Mouse (Mus musculus): ENCODE results near the gene Olfr56. TPM values are rescaled to one million over a fixed set of nuclear protein-coding genes. Genes with fewer than 3 reads are reported as not detected.
"Not testable (repeated sequence)": the region's sequence is repeated elsewhere in the genome, so short reads cannot be mapped to it uniquely, and the experiment has no call there.

Gene Olfr56
- not detected for total RNA-seq (2021)

GRCm38 (mm10) chr11:48978240-48978939 lies at the start of gene Olfr56:
Gene Olfr56 (plus strand): TSS chr11:48978889.
- not testable (repeated sequence) for DNase-seq

GRCm38 (mm10) chr11:48933422-48933821 lies 45.3 kb upstream of the Olfr56 start:
- not testable (repeated sequence) for DNase-seq

- not testable (repeated sequence) for DNase-seq
Observed at GRCm38 (mm10) chr11:48933923-48934322, 44.8 kb upstream of the Olfr56 start.

GRCm38 (mm10) chr11:48935291-48935690 lies 43.4 kb upstream of the Olfr56 start:
- not testable (repeated sequence) for DNase-seq

- not testable (repeated sequence) for DNase-seq
Observed at GRCm38 (mm10) chr11:48939286-48939685, 39.4 kb upstream of the Olfr56 start.

GRCm38 (mm10) chr11:48946090-48946489 lies 32.6 kb upstream of the Olfr56 start, which contains the start of gene Psme2b:
Gene Psme2b (minus strand): TSS chr11:48946190.
- not testable (repeated sequence) for DNase-seq

GRCm38 (mm10) chr11:48974686-48975085 lies 4.0 kb upstream of the Olfr56 start:
- not testable (repeated sequence) for DNase-seq

- not testable (repeated sequence) for DNase-seq
Observed at GRCm38 (mm10) chr11:48979251-48979650, 562 bp downstream of the Olfr56 start, which contains the start of gene 9930111J21Rik1. Gene 9930111J21Rik1 (minus strand): TSS chr11:48979398.

GRCm38 (mm10) chr11:48980052-48980451 lies 1.4 kb downstream of the Olfr56 start:
- DNase-seq = not testable (repeated sequence)

- not testable (repeated sequence) for DNase-seq
Observed at GRCm38 (mm10) chr11:48982848-48983247, 4.2 kb downstream of the Olfr56 start.

GRCm38 (mm10) chr11:48988219-48988618 lies 9.5 kb downstream of the Olfr56 start:
- not testable (repeated sequence) for DNase-seq

GRCm38 (mm10) chr11:48989981-48990380 lies 11.3 kb downstream of the Olfr56 start:
- not testable (repeated sequence) for DNase-seq

GRCm38 (mm10) chr11:48991740-48992520 lies 13.2 kb downstream of the Olfr56 start, which contains the start of gene Gm12185:
Gene Gm12185 (minus strand): TSS chr11:48992226.
- not testable (repeated sequence) for DNase-seq

- not testable (repeated sequence) for DNase-seq
Observed at GRCm38 (mm10) chr11:48993296-48993695, 14.6 kb downstream of the Olfr56 start.

- DNase-seq = not testable (repeated sequence)
Observed at GRCm38 (mm10) chr11:48994018-48994417, 15.3 kb downstream of the Olfr56 start, which contains the start of gene Tgtp1. Gene Tgtp1 (minus strand): TSS chr11:48994172.

GRCm38 (mm10) chr11:49000411-49000810 lies 21.7 kb downstream of the Olfr56 start:
- not testable (repeated sequence) for DNase-seq

GRCm38 (mm10) chr11:49006317-49006716 lies 27.6 kb downstream of the Olfr56 start:
- DNase-seq = not testable (repeated sequence)

- DNase-seq = not testable (repeated sequence)
Observed at GRCm38 (mm10) chr11:49006785-49007184, 28.1 kb downstream of the Olfr56 start.

- DNase-seq = not testable (repeated sequence)
Observed at GRCm38 (mm10) chr11:49012074-49012473, 33.4 kb downstream of the Olfr56 start.

- not testable (repeated sequence) for DNase-seq
Observed at GRCm38 (mm10) chr11:49050064-49050463, 71.4 kb downstream of the Olfr56 start.

GRCm38 (mm10) chr11:49051093-49051891 lies 72.6 kb downstream of the Olfr56 start, which contains the start of gene 9930111J21Rik2:
Gene 9930111J21Rik2 (minus strand): TSS chr11:49051242.
- not testable (repeated sequence) for DNase-seq

- not testable (repeated sequence) for DNase-seq
Observed at GRCm38 (mm10) chr11:49051894-49052293, 73.2 kb downstream of the Olfr56 start.

Data from layer of hippocampus, postnatal 36 days (tissue).